Mouse (Mus musculus) ES-Bruce4 (cell line): ENCODE results near the gene Stk17b.

Experiments used
- CTCF ChIP-seq: IDR thresholded peaks from one replicate; pipeline ENCODE4 v1.8.1; 2011; ENCODE audit warnings: low read depth, low read length
- EP300 ChIP-seq: IDR thresholded peaks from 2 replicates; pipeline ENCODE4 v1.6.1; 2011; ENCODE audit warnings: low read depth, low read length; ENCODE audit not compliant: insufficient read depth
- POLR2A ChIP-seq: IDR thresholded peaks from one replicate; pipeline ENCODE4 v1.8.1; 2011; ENCODE audit warnings: low read length; ENCODE audit not compliant: insufficient read depth

DNA sequence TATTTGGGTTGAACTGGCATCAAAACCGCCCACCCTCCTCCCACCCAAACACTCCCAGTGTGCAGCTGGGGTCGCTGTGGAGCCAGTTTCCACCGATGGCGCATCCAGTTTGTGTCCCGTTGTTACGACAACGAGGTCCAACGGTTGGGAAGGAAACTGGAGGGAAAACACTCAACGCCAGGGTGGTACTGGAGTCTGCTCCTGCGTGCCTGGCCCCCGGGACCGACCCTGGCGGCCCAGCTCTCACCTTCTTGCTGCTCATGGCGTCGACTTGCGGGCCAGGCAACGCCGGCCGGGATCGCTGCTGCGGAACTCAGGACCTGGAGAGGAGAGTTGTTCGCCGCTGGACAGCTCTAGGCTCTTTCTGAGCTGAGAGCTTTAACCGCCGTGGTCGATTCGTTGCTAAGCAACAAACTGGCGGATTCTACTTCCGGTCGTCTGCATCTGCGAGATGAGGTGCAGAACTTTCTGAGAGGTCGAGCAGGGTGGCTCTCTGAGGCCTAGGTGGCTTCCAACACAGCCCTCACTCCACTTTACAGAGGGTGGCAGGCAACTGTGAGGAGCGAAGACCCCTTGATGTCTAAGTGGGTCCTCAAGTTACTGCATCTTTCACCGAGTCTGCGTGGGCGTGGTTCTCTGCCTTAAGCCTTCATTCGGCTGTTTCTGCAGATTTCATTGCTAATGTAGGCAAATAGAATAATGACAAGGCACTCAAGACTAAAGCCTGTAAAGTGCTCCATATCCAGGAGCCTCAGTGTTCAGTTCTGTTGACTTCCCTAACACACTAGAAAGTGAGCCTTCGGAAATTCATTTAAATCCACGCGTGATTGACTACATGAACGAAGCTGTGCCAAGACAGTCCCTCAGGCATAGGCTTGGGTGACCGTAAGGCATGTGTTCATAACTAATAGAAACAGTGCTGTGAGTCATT is 78.3 kb downstream of the Stk17b start, which contains the start of gene Dnah7a:
- TF ChIP-seq EP300, result no peak
- peak; percentile 66 for TF ChIP-seq CTCF
- TF ChIP-seq POLR2A, result no peak
